8 mouse cellular contexts compared by ENCODE assay signal in genomic region chr1:157745611-157746010, GRCm38 (mm10).
DNase-seq lines count a peak whose midpoint lies in the region; ATAC-seq and TF ChIP-seq lines count a peak whose summit lies in the region.

No protein-coding gene starts in this region.

- no peak for TF ChIP-seq POLR2A in cerebellum, adult 2 months (IDR thresholded peaks at IDR 0.05; ENCODE audit: borderline replicate concordance, insufficient read depth, low read length)

- H3K9ac ChIP-seq in forebrain, embryonic 16.5 days (replicated peaks; ENCODE audit: low read depth, low read length) = no peak overlapping the region
- H3K9ac ChIP-seq in liver, postnatal 0 days (replicated peaks) = no peak overlapping the region

- H3K4me3 ChIP-seq in cerebellum, adult 2 months (replicated peaks; ENCODE audit: insufficient read depth, low read depth, low read length) = no peak overlapping the region
- no peak overlapping the region for H3K4me3 ChIP-seq in forebrain, embryonic 16.5 days (replicated peaks; ENCODE audit: low read length)
- no peak overlapping the region for H3K4me3 ChIP-seq in liver, postnatal 0 days (ENCODE audit: low read depth, low read length)

- TF ChIP-seq CTCF in cerebellum, adult 2 months (IDR thresholded peaks at IDR 0.05; ENCODE audit: borderline replicate concordance, insufficient read depth, low read depth, low read length) = peak; percentile 78
- peak; percentile 60 for TF ChIP-seq CTCF in liver, postnatal 0 days (IDR thresholded peaks at IDR 0.05; ENCODE audit: low read depth)

- no peak for TF ChIP-seq EP300 in liver, postnatal 0 days (IDR thresholded peaks at IDR 0.05; ENCODE audit: low read depth)

- H3K9me3 ChIP-seq in forebrain, embryonic 16.5 days (ENCODE audit: control insufficient read depth, low read length) = no peaks in the 10 kb centered on the region
- no peaks in the 10 kb centered on the region for H3K9me3 ChIP-seq in liver, postnatal 0 days (ENCODE audit: low read length)

- H3K27ac ChIP-seq in cerebellum, adult 2 months (ENCODE audit: insufficient read depth, low read length) = no peak overlapping the region
- no peak overlapping the region; the same call in 1 of the 2 replicates for H3K27ac ChIP-seq in forebrain, embryonic 16.5 days (ENCODE audit: low read length)
- H3K27ac ChIP-seq in liver, postnatal 0 days (ENCODE audit: low read depth) = no peak overlapping the region

- no peaks in the 10 kb centered on the region for H3K36me3 ChIP-seq in forebrain, embryonic 16.5 days (ENCODE audit: control insufficient read depth, insufficient read depth)
- H3K36me3 ChIP-seq in liver, postnatal 0 days (replicated peaks; ENCODE audit: insufficient read depth, low read length) = no peaks in the 10 kb centered on the region

- no peaks in the 10 kb centered on the region for H3K4me1 ChIP-seq in cerebellum, adult 2 months (ENCODE audit: control insufficient read depth, insufficient read depth, low read length)
- H3K4me1 ChIP-seq in forebrain, embryonic 16.5 days (replicated peaks; ENCODE audit: control insufficient read depth, insufficient read depth, low read length) = peaks cover 11% of the 10 kb centered on the region
- no peaks in the 10 kb centered on the region for H3K4me1 ChIP-seq in liver, postnatal 0 days (ENCODE audit: insufficient read depth)

- no peak overlapping the region for H3K4me2 ChIP-seq in forebrain, embryonic 16.5 days (ENCODE audit: low read length)
- H3K4me2 ChIP-seq in liver, postnatal 0 days (ENCODE audit: low read depth, low read length) = no peak overlapping the region

- no peaks in the 10 kb centered on the region for H3K27me3 ChIP-seq in cerebellum, adult 2 months (ENCODE audit: control insufficient read depth, insufficient read depth, low read length)
- H3K27me3 ChIP-seq in forebrain, embryonic 16.5 days (replicated peaks; ENCODE audit: control insufficient read depth, insufficient read depth, low read length) = no peaks in the 10 kb centered on the region
- H3K27me3 ChIP-seq in liver, postnatal 0 days (ENCODE audit: insufficient read depth, low read length) = no peaks in the 10 kb centered on the region

- peak; percentile 33 for DNase-seq in urinary bladder, postnatal 14 days (ENCODE audit: low spot score)
- DNase-seq in urinary bladder, postnatal 4 days (ENCODE audit: low spot score in 2 of 2) = no peak
- DNase-seq in cerebellum, adult 2 months = peak; percentile 51 to 53
- peak; percentile 51 to 77 for DNase-seq in kidney, postnatal 25 days
- DNase-seq in liver, postnatal 0 days = peak; percentile 22
- DNase-seq in retina, postnatal 7 days (ENCODE audit: low read depth, low spot score) = peak; percentile 51

- ATAC-seq in forebrain, embryonic 16.5 days = peak; percentile 85
- ATAC-seq in liver, postnatal 0 days = no peak
- no peak for ATAC-seq in megakaryocyte, adult 5-6 weeks (ENCODE audit: poor library complexity, severe bottlenecking)

Comparison
In these comparisons a context has a peak if more than half of its experiments do, and no peak if none do; other contexts are left out.
1. DNase-seq: peak in urinary bladder, postnatal 14 days (single experiment), cerebellum, adult 2 months (2 of 2), kidney, postnatal 25 days (2 of 2), liver, postnatal 0 days (single experiment) and retina, postnatal 7 days (single experiment); none in urinary bladder, postnatal 4 days (0 of 2).